Mouse (Mus musculus) C2C12 (cell line): Measurements from ENCODE around the gene Sipa1.

ENCODE experiments used
- CEBPB ChIP-seq: IDR thresholded peaks from one replicate; pipeline ENCODE4 v1.6.1; 2011; ENCODE audit warnings: low read depth, mild to moderate bottlenecking, control low read depth, moderate library complexity
- CTCF ChIP-seq: IDR thresholded peaks from one replicate; pipeline ENCODE4 v1.5.1; 2011; ENCODE audit not compliant: control insufficient read depth, insufficient read depth, insufficient read length
- MAX ChIP-seq: IDR thresholded peaks from one replicate; pipeline ENCODE4 v1.6.1; 2011; ENCODE audit warnings: mild to moderate bottlenecking, control low read depth
- MYOD1 ChIP-seq: IDR thresholded peaks from one replicate; pipeline ENCODE4 v1.6.1; 2011; ENCODE audit warnings: low read depth; ENCODE audit not compliant: control insufficient read depth, insufficient read length
- MYOG ChIP-seq: IDR thresholded peaks from one replicate; pipeline ENCODE4 v1.6.1; 2011; ENCODE audit not compliant: control insufficient read depth, insufficient read length; ENCODE audit errors: extremely low read depth
- USF1 ChIP-seq: IDR thresholded peaks from one replicate; pipeline ENCODE4 v1.6.1; 2011; ENCODE audit warnings: low read depth, mild to moderate bottlenecking, control low read depth, moderate library complexity

DNA sequence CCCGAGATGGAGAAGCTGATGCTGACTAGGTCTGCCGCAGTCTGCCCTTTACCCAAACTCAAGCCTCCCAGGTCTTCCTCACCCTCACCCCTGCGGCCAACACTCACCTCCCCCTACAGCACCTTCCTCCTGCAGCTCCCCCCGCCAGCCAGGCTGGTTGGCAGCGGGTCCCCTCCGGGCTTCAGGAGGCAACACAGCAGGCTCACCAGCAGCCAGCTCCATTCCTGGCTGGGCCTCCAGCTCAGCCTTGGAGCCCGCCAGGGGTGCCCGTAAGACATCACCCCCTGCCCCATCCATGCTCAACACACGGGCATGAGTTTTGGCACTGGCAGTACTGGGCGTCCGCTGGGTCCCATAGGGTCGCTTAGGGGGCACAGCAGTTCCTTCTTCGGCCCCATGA lies 21.5 kb upstream of the Sipa1 start:
- no peak for TF ChIP-seq CTCF
- no peak for TF ChIP-seq MAX
- TF ChIP-seq CEBPB, result no peak
- TF ChIP-seq MYOD1, result no peak
- TF ChIP-seq USF1, result no peak
- TF ChIP-seq MYOG, result no peak
